In the genomic region with DNA sequence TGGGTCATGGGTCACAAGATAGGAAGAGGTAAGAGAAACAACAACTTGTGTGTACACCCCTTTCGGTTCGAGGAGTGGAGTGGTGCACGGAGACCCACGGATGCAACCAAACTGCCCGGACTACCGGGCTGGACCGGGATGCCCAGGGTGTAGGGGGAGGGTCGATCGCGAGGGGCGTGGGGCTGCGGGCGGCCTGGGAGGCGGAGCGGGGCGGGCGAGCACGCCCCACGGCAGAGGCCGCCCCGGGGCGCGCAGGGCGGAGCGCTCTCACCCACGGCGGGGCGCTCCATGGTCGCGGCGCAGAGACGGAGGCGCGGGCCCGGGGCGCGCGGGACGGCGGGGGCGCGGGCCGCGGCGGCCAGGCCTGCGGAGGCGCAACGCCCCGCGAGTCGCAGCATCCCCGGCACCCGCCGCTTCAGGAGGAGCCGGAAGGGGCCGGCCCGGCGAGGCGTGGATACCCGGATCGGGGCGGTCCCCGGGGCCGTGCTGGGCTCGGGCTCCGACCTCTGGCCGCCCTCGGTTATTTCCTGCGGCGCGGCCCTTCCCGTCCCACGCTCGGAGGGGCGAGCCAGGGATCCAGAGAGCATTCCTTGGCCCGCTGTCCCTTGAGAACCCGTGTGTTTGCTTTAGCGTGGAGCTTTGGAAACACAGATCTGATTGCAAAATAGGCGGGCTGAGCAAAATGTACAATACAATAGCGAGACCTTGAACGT, we compare ENCODE assay signal across 8 mouse cellular contexts. TPM values are rescaled to one million over a fixed set of nuclear protein-coding genes. Genes with fewer than 3 reads are reported as not detected.
DNase-seq lines count a peak whose midpoint lies in the region; ATAC-seq and TF ChIP-seq lines count a peak whose summit lies in the region.

No protein-coding gene starts in this region.

- peak overlapping the region; percentile 71 for H3K4me3 ChIP-seq in forebrain, embryonic 10.5 days
- H3K4me3 ChIP-seq in heart, embryonic 14.5 days (ENCODE audit: control insufficient read depth in 1 of 2, insufficient read depth in 1 of 2, low read depth in 1 of 2, low read length in 2 of 2) = peak overlapping the region; percentile 62 to 84
- H3K4me3 ChIP-seq in liver, embryonic 14.5 days (ENCODE audit: insufficient read depth in 1 of 2, low read depth in 2 of 2, low read length in 2 of 2) = peak overlapping the region; percentile 71 to 97
- H3K4me3 ChIP-seq in stomach, embryonic 15.5 days (replicated peaks) = peak overlapping the region; percentile 73

- H3K9me3 ChIP-seq in forebrain, embryonic 10.5 days = no peaks in the 10 kb centered on the region
- no peaks in the 10 kb centered on the region for H3K9me3 ChIP-seq in heart, embryonic 14.5 days (ENCODE audit: control insufficient read depth, low read length)
- no peaks in the 10 kb centered on the region for H3K9me3 ChIP-seq in liver, embryonic 14.5 days (ENCODE audit: control insufficient read depth, low read length)
- H3K9me3 ChIP-seq in stomach, embryonic 15.5 days = no peaks in the 10 kb centered on the region

- peak; percentile 46 for TF ChIP-seq CTCF in liver, embryonic 14.5 days (IDR thresholded peaks at IDR 0.05; ENCODE audit: low read depth)

- no peaks in the 10 kb centered on the region for H3K36me3 ChIP-seq in forebrain, embryonic 10.5 days (replicated peaks)
- no peaks in the 10 kb centered on the region for H3K36me3 ChIP-seq in heart, embryonic 14.5 days (ENCODE audit: control insufficient read depth, insufficient read depth, low read length)
- H3K36me3 ChIP-seq in liver, embryonic 14.5 days (replicated peaks; ENCODE audit: control insufficient read depth, insufficient read depth, low read depth) = no peaks in the 10 kb centered on the region
- H3K36me3 ChIP-seq in stomach, embryonic 15.5 days = no peaks in the 10 kb centered on the region

- peak overlapping the region; percentile 62 for H3K4me2 ChIP-seq in heart, embryonic 14.5 days (ENCODE audit: low read length)
- peak overlapping the region; percentile 72 for H3K4me2 ChIP-seq in liver, embryonic 14.5 days (ENCODE audit: low read depth)
- H3K4me2 ChIP-seq in stomach, embryonic 15.5 days = peak overlapping the region; percentile 53

- peaks cover 16% of the 10 kb centered on the region for H3K4me1 ChIP-seq in forebrain, embryonic 10.5 days
- H3K4me1 ChIP-seq in heart, embryonic 14.5 days (ENCODE audit: control insufficient read depth in 2 of 2, insufficient read depth in 2 of 2, low read length in 2 of 2) = peaks cover 9 to 15% of the 10 kb centered on the region in 2 experiments
- H3K4me1 ChIP-seq in liver, embryonic 14.5 days (replicated peaks; ENCODE audit: control insufficient read depth in 2 of 2, insufficient read depth in 2 of 2, low read length in 1 of 2) = peaks cover 19 to 44% of the 10 kb centered on the region in 2 experiments
- peaks cover 16% of the 10 kb centered on the region for H3K4me1 ChIP-seq in stomach, embryonic 15.5 days

- DNase-seq in CD4-positive, CD25-positive, alpha-beta regulatory T cell, adult 2 months (ENCODE audit: low read depth, low spot score) = peak; percentile 70
- peak; percentile 27 for DNase-seq in c-Kit-positive CD71-positive TER-119-negative erythroid progenitor cells, embryonic 14.5 days (ENCODE audit: low read depth)
- DNase-seq in forebrain, embryonic 10.5 days (ENCODE audit: extremely low spot score, low spot score) = peak; percentile 70
- peak; percentile 94 for DNase-seq in kidney, postnatal 14 days
- peak in 2 of 3 experiments; percentile 51 to 55 for DNase-seq in liver, embryonic 14.5 days (ENCODE audit: low read depth in 3 of 3, low spot score in 3 of 3)
- peak; percentile 84 for DNase-seq in neural tube, embryonic 10.5 days (ENCODE audit: extremely low spot score, low spot score)

- WGBS in forebrain, embryonic 10.5 days = under 1% methylated on average over 80 of the region's 81 CpGs
- under 1% methylated on average over 63 of the region's 81 CpGs for WGBS in heart, embryonic 14.5 days
- under 1% methylated on average over 76 of the region's 81 CpGs for WGBS in liver, embryonic 14.5 days (ENCODE audit: insufficient replicate concordance)
- under 1% methylated on average over 62 of the region's 81 CpGs for WGBS in stomach, embryonic 15.5 days

- H3K27ac ChIP-seq in forebrain, embryonic 10.5 days = peak overlapping the region; percentile 93
- H3K27ac ChIP-seq in heart, embryonic 14.5 days (replicated peaks in 1 of 2; ENCODE audit: control insufficient read depth in 1 of 2, insufficient read depth in 1 of 2, low read depth in 2 of 2, low read length in 2 of 2) = peak overlapping the region; percentile 80 to 94
- H3K27ac ChIP-seq in liver, embryonic 14.5 days = peak overlapping the region; percentile 88
- H3K27ac ChIP-seq in stomach, embryonic 15.5 days = peak overlapping the region; percentile 96

- no peaks in the 10 kb centered on the region for H3K27me3 ChIP-seq in forebrain, embryonic 10.5 days (ENCODE audit: poor library complexity, severe bottlenecking)
- H3K27me3 ChIP-seq in heart, embryonic 14.5 days (ENCODE audit: control insufficient read depth, insufficient read depth, low read length) = no peaks in the 10 kb centered on the region
- H3K27me3 ChIP-seq in liver, embryonic 14.5 days (ENCODE audit: control insufficient read depth, insufficient read depth, low read length) = no peaks in the 10 kb centered on the region
- no peaks in the 10 kb centered on the region for H3K27me3 ChIP-seq in stomach, embryonic 15.5 days (replicated peaks)

- peak; percentile 95 for ATAC-seq in heart, embryonic 14.5 days (ENCODE audit: insufficient number of reproducible peaks, insufficient read depth, low FRiP score, low read depth)
- ATAC-seq in liver, embryonic 14.5 days (ENCODE audit: insufficient read depth) = peak; percentile 68
- ATAC-seq in stomach, embryonic 15.5 days (ENCODE audit: insufficient read depth, low FRiP score, low read depth) = peak; percentile 92

- TF ChIP-seq EP300 in liver, embryonic 14.5 days (IDR thresholded peaks at IDR 0.05; ENCODE audit: low read depth) = no peak

- H3K9ac ChIP-seq in heart, embryonic 14.5 days (ENCODE audit: low read length) = peak overlapping the region; percentile 83
- peak overlapping the region; percentile 82 for H3K9ac ChIP-seq in liver, embryonic 14.5 days (replicated peaks)
- peak overlapping the region; percentile 26 for H3K9ac ChIP-seq in stomach, embryonic 15.5 days

RNA-seq across cellular contexts. Expression of gene Akap7, which starts 10.9 kb away (rescaled TPM):
- 15.1 and 16.4 TPM in 2 replicates for polyA plus RNA-seq in forebrain, embryonic 10.5 days (2016; fragmentation: Nextera tagmentation; extraction: Ambion mirVana)
- polyA plus RNA-seq in heart, embryonic 14.5 days (2014; fragmentation: Nextera tagmentation; extraction: Ambion mirVana) = 42.0 and 43.3 TPM in 2 replicates
- polyA plus RNA-seq in liver, embryonic 14.5 days (2012; rRNA removed) = 6.5 and 14.3 TPM in 2 replicates
- polyA plus RNA-seq in liver, embryonic 14.5 days (2014; fragmentation: Nextera tagmentation; extraction: Ambion mirVana) = 26.8 and 33.4 TPM in 2 replicates
- 29.1 and 30.9 TPM in 2 replicates for polyA plus RNA-seq in stomach, embryonic 15.5 days (2015; fragmentation: Nextera tagmentation; extraction: Ambion mirVana)

Comparison
In these comparisons a context has a peak if more than half of its experiments do, and no peak if none do; other contexts are left out.
1. Peak in every context shown above with its lines: DNase-seq, ATAC-seq, H3K4me3 ChIP-seq and H3K27ac ChIP-seq.
2. DNase-seq: peak in every context shown above with its lines; median percentile 94 in kidney, postnatal 14 days; 84 in neural tube, embryonic 10.5 days; 70 in CD4-positive, CD25-positive, alpha-beta regulatory T cell, adult 2 months; 70 in forebrain, embryonic 10.5 days; 53 in liver, embryonic 14.5 days; 27 in c-Kit-positive CD71-positive TER-119-negative erythroid progenitor cells, embryonic 14.5 days.
3. H3K9ac ChIP-seq: peak in every context shown above with its lines; median percentile 83 in heart, embryonic 14.5 days; 82 in liver, embryonic 14.5 days; 26 in stomach, embryonic 15.5 days.